Mouse (Mus musculus) adipose tissue, adult 10 weeks (tissue): ENCODE measurements around the gene Ociad2. TPM values are rescaled to one million over a fixed set of nuclear protein-coding genes. Genes with fewer than 3 reads are reported as not detected.

Source experiments
- polyA plus RNA-seq: library from polyadenylated mRNA; stranded (reverse); fragments of 350-450 nt; fragmentation: Illumina TruSeq; extraction: RNeasy Lipid Tissue Mini Kit (QIAGEN cat#74804); gene quantifications from one replicate; pipeline ENCODE4 v1.2.3, GENCODE M21; 2014; ENCODE audit warnings: low read depth, low replicate concordance

The Ociad2 gene
- 44.1 TPM for polyA plus RNA-seq

DNA sequence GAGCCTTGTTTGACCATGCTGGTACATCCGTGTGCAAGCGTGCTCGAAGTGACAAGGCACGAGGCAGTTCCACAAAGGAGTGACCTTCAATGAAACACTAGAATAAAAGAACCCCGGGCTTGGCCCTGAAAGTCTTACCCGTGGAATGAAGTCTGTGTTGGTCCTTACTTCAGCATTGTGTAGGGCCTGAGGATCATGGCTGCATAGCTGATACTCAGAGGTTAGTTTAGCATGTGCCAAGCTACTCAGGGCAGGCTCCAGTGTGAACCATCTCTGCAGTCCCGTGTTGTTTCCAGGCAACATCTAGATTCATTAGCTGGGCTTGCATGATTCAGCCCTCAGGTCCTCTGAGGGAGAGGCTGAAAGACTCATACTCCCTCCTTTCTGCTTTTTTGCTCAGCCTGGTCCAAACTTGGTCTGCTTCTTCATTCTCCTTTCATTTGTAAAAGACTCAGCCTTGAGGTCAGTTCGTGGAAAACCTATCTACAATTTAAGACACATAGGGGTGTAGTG is at the start of gene Ociad2:
Ociad2 (minus strand) TSS at position 306 of the 513 bp plus-strand sequence.

DNA sequence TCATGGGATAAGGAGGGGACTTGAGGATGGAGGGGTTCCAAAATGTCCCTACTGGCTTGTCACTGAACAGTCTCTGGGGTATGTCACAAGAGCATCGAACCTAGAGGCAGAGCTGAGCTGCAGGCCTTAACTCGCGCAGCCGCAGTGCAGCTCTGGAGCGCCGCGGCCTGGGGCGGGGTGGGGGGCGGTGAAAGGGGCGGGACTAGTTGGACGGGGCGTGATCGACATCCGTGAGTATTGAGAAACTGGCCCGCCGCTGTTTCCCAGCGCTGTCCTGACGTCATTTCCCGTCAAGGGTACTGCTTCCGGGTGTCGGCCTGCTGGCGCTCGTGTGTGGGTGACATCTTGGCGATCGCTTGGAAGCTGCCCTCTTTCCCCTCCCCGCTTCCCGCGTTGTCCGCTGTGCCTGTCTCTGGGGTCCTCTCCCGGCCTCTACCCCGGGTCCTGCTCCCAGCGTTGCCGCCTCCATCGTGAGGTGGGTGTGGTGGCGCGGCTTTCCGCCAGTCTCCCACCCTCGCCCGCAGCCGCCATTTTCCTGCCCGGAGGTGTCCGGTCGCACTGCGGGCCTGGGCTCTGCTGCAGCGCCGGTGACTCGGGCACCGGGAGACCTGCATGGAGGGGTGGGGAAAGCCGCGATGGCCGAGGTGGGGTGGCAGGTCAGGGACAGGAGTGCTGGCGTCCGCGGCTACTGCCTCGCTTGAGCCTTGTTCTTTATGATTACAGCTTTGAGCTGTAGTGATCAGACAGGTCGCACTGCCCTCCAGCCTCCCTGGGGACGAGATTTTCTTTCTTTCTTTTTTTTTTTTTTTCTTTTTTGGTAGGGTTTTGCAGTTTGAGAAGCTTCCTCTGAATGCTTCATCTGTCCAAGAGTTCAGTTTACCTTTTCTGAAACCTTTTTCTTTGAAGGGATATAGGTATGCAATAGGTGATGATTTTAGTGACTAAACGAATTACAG is 48.0 kb downstream of the Ociad2 start, which contains the start of gene Ociad1:
Ociad1 (plus strand) TSS at position 283 of the 956 bp plus-strand sequence.

Other genes starting within 250 kb of the Ociad2 start
- gene Fryl, start 84.4 kb downstream of the Ociad2 start, polyA plus RNA-seq: 47.4 TPM
- 161 TPM for gene Ociad1, start 48.2 kb downstream of the Ociad2 start, polyA plus RNA-seq
- gene Cwh43, start 65.0 kb upstream of the Ociad2 start, polyA plus RNA-seq: 56.9 TPM
- 18.7 TPM for gene Dcun1d4, start 140.0 kb upstream of the Ociad2 start, polyA plus RNA-seq